Mouse (Mus musculus) cerebellum, adult 9-10 months (tissue): ENCODE results near the gene Chl1.

ENCODE experiments used
- DNase-seq: peaks from one replicate; pipeline ENCODE4 v3.0.0; 2022

Gene Chl1

DNA sequence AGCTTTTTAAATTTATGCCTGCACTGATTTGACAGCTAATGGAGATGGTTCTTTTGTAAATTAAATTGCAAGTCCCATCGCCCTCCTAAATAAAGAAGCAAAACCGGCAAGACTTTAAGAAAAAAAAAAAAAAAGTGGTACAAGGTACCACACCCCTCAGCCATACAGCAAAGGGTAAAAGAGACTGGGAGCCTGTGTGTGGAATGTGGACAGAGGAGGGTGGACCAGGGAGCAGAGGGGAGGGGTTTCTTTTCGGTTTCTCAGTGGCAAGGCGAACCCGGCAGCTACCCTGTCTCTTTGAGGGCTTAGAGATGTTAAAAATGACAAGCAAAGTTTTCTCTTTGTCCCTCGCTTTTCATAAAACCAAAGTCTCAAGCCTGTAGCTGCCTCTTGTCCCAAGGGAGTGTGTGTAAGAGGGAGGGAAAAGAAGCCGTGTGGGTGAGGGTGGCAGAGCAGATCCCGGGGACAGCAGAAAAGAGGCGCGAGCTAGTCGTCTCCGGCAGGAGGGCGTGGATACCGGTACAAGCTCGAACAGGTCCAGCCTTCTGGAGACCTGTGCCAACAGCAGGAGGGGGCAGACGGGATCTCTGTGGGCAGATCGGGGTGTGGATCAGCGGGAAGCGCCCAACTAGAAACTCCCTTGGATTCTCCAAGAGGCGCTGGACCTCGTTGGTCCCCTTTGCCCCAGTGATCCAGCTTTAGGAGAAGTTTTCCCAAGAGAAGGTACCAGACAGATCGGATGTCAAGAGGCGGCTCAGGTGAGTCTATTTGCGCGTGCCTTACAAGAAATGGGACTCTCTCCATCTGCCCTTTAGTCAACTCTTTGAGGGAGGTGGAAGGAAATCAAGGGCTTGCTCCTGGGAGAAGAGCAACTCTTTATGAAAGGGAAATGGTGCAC, at the start of gene Chl1:
Chl1 (plus strand) TSS at position 195 of the 898 bp plus-strand sequence.
- DNase-seq = peak; percentile 78

DNA sequence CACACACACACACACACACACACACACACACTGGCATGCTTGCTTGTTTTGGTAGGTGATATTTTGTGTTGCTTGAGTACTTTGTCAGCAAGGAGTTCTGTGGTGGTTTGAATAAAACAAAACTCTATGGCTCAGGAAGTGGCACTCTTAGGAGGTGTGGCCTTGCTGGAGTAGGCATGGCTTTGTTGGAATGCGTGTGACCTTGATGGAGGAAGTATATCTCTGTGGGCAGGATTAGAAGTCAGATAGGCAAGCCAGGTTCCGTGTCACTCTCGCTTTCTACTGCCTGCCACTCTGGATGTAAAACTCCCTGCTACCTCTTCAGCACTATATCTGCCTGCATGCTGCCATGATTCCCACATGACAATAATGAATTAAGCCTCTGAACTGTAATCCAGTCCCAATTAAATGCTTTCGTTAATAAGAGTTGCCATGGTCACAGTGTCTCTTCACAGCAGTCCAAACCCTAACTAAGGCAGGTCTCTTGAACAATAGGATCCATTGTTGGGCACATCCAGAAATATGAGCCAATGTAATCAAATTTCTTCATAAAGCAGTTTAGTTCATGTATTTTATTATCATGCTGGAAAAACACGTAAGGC, 44.8 kb upstream of the Chl1 start:
- no peak for DNase-seq

DNA sequence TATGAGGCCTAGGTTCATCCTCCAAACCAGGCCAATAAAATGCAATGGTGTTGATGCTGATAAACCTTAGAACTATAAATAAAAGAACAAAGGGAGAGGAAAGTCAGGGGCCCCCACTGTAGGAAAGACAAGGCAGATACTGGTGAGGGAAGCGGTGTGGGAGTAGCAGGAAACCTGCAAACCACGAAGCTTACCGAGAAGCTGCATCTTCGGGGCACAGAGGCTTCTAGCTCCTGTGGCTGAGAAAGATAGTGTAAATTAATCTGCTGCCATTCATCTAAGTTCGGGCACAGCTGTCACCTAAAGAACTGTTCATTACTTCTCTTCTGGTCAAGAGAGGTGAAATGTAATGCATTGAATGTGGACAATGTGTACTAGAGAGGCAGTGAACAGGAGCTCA, 37.1 kb upstream of the Chl1 start:
- DNase-seq = no peak

DNA sequence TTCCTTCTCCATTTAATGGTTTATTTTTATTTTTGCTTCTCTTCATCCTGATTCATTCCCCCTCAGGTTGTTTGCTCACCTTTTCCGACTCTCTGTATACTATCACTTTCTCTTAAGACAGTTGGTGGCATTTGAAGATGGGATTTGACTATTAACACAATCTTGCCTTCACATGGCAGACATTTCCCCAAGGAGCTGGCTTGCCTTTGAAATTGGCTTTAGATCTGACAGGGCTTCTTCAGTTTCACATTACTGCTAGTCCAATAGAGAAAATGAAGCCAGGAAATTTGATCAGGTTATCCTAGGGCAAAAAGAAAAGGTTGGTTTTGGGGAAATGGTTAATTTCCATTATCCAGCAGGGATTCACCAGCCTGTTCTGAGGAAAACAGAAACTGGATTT, 23.2 kb upstream of the Chl1 start:
- DNase-seq = no peak

DNA sequence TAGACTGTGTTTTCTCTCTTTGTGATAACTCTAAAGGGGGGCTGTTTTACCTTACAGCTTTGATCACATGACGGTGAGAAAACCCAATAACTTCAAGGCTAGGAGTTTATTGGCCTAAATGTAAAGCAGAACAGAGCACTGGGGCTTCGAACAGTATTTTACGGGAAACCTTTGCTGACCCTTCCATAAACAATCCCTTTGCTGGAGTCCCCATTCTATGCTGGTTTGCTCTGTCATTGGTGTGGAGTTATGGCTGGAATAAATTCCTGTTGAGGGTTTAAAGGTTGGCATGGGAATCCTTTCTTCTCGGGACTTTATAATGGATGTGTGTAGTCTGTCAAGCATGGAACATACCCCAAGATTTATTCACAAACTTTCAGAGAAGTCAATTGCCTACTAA, 12.0 kb upstream of the Chl1 start:
- DNase-seq = no peak

DNA sequence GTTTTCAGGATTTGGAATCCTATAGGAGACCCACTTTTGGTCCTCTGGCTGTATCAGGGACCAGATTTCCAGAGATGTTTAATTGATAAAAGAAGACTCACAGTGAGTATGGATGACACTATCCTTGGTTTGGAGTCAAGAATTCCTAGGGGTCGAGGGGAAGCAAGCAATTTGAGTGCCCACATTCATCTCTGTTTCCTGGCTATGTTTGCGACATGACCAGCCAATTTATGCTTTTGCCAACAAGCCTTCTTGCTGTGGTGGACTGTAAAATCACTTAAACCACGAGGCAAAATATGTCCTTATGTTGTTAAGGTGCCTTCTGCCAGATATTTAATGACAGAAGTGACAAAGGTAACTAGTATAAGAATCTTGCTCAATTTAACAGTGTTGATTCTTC, 6.3 kb upstream of the Chl1 start:
- DNase-seq = no peak

DNA sequence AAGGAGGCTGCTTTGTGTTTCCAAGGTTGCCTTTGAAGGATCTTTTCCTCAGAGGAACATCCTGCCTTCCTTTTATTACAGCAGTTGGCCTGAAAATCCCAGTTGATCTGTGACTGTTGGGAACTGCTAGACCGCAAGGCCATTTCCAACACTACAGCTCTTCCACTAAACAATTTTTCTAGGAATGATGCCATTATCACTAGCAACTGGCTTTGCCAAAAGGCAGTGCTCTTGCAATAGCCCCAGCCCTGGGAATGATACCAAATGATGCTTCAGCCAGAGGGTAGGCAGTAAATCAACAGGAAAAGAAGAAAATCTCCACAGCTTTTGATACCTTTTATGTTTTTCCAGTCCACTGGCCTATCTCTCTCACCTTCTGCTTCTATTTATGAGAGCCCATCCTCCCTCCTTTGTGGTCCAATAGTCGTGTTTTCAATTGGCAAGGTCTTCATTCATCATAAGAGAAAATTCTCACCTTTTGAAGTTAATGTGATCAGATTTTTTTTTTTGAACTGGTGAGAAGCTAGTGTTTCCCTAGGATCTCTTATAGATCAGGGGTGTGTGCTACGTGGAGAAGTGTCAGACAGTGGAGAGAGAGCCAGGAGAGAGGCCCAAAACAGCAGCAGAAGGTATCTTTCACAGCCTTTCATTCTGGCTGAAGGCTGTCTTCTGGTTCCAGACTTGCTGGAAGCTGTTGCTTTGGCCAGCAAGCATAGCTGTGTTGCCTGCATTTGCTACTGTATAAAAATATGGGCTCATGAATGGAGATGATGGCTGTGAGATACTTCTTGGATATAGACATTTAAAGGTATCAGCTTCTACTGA, 2.4 kb upstream of the Chl1 start:
- peak; percentile 84 for DNase-seq

DNA sequence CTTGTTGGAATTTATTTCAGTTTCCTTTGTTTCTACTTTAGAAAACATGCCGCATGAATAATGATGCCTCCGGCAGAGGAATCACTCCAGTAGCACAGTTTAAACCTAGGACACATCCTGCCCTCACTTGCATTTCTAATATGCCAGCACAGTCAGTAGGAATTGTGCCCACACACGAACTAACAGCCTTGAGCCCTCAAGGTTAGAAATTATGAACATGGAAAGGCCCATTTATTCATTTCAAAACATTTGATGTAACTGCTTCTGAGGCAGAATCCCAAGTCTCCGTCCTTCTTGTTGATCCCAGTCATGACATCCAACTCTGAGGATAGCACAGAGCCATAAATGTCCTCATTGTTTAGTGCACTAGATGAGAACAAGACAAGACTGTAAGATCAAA, 790 bp upstream of the Chl1 start:
- DNase-seq = peak; percentile 25

DNA sequence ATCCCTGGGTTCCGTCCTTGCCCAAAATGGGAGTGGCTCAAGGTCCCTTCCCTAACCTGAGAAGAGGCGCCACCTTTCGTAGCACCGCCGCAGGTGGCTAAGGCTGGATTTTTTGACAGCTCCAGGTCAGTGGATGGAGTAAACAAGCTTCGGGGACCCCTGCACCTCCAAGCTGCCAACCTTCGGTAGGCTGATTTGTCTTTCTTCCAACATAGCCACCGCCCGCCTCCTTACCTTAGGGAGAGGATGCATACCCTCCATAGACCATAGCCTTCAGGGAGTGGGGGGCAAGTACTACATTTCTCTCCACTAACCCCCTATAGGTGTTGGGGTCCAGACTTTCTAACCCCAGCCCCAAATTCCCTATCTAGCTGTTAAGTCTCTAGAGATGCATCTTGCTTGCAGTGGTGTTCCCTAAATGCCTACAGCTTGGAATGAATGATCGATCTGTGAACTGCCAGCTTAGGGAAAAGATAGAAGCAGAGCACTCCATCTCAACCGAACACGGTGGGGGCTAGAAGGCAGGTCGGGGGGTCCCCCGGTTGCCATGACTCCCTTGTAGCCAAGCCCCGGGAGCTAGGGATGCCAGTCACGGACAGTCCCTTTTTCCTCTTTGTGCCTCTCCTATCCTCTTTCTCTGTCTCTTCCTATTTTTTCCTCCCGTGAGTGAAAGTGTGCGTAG, 1.0 kb downstream of the Chl1 start:
- DNase-seq = peak; percentile 75

DNA sequence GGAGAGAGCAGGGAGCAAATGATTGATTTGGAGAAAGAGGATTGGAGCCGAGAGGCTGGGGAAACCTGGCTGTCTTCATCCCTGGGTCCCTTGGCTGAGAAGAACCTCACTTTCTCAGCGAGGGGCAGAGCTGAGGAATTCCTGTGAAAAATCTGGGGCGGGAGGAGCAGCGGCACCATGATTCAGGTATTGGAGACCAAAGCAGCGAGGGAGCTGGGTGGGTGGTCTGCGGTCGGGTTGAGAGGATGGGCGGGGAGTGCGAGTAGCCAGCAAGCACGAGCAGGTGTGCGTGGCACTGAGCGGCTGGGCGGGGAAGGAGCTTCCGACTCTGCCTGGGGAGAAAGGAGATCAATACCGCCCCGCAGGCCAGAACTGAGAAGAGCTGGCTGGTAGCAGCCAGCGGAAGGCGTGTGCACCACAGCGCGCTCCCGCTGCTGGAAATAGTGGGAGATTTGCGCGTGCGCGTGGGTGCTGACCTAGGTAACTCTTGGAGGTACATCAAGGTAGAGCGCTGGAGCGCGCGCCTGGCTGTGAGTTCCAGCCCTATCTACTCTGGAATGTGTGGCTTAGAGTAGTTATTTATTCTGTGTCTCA, 1.7 kb downstream of the Chl1 start:
- peak; percentile 92 for DNase-seq

DNA sequence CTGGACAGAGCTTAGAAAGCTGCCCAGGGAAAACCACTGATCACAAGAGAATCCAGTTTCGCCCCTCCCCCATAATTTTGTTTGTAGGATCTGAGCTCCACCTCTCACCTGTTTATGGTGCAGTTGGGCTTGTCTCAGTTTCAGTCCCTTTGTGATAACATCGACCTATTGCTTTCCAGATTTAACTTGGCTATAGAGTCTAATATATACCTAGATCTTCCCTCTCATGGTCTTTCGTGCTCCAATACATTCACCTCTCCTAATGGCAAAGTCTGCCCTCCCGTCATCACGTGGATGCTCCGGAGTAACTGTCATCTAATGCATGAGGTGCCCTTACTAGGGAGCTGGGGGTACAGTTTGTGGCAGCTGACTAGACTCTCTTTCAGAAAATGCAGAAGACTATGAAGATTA, 2.5 kb downstream of the Chl1 start:
- DNase-seq = peak; percentile 81

DNA sequence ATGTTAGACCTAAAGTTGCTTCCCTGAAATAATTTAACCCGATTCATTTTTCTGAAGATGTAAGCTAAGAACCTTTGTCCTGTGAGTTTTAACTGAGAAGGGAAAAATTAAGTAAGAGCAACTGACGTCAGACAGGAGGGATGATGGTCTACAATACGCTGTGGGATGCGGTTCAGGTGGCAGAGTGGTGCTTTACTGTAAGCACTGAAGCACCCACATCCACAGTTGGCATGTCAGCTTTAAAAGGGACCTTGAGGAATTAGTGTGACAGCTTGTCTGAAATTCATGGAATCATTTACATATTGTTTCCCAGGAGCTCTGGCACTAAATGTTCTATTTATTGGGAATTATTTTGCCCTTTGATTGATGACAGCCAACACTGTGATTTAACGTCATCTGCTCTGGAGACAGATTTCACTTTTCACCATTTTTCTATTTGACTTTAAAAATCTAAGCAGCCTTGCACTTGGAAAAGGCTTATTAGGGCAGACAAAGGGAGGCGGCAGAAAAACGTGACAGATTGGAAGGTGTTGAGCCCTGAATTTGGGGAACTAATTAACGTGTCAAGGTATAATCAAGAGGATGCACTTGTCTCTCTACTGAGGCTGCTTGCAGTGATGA, 3.3 kb downstream of the Chl1 start:
- DNase-seq = peak; percentile 56

DNA sequence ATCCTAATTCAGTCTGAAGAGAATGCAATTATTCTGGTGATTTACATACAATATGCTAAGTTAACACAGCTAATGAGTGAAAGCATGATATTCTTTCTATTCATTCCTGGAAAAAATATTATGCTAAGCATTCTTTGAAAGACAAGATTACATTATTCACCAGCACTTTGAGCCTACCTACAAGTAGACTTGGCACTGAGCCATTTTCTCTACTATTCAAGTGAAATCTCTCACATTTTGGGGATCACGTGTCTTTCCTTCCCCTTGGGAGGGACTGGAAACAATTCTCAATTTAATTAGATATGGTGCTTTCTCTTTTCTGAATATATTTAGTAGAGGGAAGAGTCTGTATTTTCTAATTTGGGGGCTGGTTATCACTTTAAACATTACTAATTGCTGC, 4.0 kb downstream of the Chl1 start:
- peak; percentile 65 for DNase-seq

DNA sequence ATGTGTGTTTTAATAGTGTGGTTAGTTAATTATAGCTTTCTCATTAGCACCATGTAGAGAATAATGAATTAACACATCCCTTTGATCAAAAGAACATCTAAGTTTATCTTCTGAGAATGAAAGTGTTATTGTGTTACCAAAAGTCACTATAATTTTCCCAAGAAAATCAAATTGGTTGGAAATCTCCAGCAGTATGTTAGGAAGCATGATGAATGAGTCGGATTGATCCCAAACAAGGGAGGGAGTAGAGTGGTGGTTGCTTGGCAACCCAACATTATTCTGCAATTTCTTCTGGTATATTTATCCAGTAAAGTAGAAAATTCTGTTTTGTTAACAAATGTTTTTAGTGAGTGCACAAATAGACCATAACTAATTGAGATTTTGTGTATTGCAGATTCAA, 4.4 kb downstream of the Chl1 start:
- DNase-seq = no peak

DNA sequence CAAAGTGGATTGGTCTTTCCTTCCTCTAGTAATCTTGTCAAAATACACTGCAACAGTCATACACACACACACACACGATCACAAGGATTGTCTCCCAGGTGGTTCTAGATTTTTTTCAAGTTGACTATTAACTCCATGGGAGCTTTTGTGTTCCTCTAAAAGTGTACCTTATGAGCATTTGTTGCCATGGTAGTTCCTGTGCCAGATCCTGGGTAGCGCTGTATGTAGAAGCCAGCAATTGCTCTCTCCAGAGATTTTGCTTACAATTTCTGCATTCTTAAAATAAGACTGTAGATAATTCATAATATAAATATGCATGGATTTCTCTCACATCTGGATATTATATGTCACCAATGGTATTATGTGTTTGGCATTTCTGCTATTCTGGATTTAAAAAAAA, 9.2 kb downstream of the Chl1 start:
- DNase-seq = peak; percentile 63

DNA sequence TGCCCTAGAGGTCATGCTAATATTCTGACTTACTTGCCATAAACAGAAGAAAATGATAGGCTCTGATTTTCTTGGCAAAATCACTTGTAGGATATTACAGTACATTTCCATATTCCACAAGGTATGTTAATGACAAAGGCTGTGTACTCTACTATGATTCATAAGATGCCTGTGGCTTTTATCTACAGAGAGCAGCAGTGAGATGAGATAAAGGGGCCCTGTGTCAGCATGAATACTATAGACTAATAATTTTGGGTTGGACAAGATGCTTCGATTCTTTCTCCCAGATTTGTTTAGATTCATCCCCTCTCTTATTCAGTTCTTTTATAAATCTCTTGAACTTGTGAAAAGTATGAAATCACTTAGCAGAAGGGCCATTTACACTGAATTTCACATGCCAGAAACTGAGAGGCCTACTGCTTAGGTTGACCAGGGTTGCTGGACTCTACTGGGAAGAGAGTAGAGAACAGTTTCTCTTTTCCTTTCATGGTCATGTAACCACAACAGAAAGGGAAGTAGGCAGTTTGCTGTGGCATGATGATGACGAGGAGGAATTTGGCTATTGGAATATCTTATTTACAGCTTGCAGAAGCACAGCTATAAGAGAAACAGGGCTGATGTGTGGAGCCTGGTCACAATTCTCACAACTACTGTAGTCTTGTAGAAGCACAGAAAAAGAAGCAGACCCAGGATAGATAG, 15.1 kb downstream of the Chl1 start:
- no peak for DNase-seq

DNA sequence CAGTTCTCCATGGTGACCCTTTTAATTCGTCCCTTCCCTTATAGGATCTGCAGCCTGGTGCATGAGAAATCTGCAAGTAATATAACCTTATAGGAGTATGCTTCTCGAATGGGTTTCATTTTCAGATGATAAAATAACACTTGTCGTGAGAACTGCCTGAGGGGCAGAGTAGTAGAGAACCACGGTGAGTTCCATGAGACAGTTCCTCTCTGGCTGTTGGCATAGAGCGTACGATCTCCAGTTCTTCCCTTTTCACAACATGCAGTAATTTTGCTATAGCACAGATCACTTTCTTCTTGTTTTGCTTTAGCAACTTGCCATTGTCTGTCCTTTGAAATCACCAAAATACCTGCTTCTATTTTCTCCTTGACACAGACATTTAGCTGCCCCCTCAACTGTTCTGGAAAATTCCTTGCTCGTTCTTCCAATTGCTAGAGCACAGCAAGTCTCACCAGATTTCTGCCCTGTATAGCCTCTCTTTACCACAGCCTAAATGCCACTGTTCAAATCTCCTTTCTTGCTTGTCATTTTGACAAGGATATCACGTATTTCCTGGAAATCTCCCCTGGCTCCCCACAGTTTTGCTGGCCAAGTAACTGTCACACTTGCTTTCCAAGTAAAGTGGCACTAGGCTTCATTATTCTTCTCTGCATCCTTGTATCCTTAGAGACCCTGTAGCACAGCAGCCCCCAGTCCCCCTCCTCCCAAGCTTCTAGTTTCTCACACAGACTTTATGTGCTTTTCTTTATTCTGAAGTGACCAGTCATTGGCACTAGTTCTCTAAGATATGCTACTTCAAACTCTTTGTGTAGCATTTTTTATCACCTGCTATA, 16.8 kb downstream of the Chl1 start:
- DNase-seq = no peak

DNA sequence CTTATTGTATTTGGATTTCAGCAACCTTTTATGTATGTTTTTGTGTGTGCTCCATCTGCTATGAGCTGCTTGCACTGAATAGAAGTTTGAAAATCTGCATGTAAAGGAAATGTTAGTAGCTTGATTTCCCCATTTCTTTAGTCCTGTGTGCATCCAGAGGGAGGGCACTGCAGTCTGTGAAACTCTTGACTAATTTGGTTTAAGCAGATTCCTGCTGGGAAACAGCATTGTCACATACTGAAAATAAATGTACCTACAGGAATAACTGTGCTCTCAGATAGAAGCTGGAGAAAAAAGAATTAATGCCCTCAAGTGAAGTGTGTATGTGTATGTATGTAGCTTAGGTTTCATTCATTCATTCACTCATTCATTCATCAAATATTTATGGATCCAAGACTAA, 22.7 kb downstream of the Chl1 start:
- DNase-seq = no peak

DNA sequence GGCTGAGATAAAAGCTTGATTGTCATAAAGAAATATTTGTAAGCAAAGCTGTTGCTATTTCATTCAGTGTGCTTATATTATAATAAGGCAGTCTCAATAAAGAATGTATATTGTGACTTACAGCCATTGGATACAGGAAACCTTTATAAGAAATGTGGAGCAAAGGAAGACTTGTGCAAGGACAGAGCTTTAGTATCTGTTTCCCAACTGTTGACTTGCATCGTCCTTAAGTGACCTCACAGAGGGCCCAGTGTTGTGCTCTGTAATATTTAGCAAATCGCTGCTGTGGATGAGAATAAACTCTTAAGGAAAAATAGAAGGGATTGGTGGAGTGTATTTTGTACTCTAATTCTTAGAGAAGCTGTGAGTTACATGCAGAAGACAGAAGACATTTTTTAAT, 23.6 kb downstream of the Chl1 start:
- no peak for DNase-seq

DNA sequence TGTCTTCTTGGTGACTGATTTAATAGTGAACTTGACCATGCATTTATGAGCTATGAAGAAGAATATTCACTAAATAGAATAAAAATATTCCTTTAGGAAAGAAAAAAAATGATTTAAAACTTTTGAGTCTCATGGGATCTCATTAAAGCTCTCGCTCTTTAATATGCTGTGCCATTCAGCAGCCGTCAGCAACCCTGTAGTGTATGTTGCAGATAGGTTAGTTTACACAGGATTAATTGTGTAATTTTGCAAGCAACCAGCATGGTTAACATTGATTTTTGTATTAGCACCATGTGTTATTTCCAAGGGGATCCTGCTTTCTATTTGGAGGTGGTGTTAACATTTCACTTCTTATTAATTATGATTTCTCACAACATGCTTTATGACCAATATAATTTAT, 32.2 kb downstream of the Chl1 start:
- DNase-seq = no peak

DNA sequence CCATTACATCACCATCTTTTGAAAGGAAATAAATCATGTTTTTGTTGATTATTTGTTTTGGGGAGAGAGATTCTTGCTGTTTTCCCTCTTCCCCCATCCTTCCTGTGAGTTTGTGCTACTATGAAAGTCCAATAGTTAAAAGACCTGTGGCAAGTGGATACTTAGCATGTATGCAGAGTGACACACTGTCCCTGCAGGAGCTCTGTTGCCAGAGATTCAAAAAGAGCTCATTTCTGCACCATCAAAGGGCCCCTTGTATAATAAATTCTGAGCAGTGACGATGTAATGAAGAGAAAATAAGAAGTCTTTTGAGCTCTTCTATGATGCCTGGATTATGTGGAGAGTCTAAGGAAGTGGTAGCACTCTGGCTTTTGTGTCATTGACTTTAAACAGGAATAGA, 33.4 kb downstream of the Chl1 start:
- no peak for DNase-seq
